Mouse (Mus musculus) brain, embryonic 14.5 days (tissue): ENCODE results near the gene Ints5.

Experiments used
- CTCF ChIP-seq: fragments of 200-500 bp; IDR thresholded peaks from 2 replicates; pipeline ENCODE4 v1.5.1; 2012; ENCODE audit warnings: inconsistent platforms, mild to moderate bottlenecking, moderate library complexity, borderline replicate concordance; ENCODE audit not compliant: insufficient read depth, insufficient read length; ENCODE audit errors: extremely low read depth
- POLR2A ChIP-seq: fragments of 200-500 bp; IDR thresholded peaks from 2 replicates; pipeline ENCODE4 v1.6.1; 2012; ENCODE audit warnings: mild to moderate bottlenecking, inconsistent platforms, borderline replicate concordance; ENCODE audit not compliant: poor library complexity, insufficient read depth, insufficient read length, severe bottlenecking; ENCODE audit errors: extremely low read depth

GRCm38 (mm10) chr19:8883616-8884015 is 9.2 kb upstream of the Ints5 start, which contains the start of the genes Lbhd1 and Gm49403:
- TF ChIP-seq CTCF (no peak), POLR2A (no peak)
